In the genomic region with DNA sequence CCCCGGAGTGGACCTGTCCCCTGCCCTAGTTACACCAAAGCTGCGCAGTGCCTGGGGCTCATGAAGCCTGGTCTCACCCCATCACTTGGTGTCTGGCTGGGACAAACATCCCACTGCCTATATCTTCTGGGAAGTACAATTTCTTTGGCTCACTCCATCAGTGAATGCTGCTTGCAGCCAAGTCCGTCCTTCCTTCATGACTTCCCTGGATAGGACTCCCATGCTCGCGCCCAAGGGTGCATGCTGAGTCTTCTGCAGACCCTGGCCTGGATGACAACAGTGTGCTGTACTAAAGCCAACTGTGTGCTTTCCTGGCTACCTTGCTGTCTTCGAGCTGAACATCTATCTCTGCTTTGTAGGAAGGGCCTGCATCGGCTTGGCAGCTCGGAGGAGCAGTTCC, we compare ENCODE assay signal across 15 mouse cellular contexts. TPM values are rescaled to one million over a fixed set of nuclear protein-coding genes. Genes with fewer than 3 reads are reported as not detected.
"Had no signal": no experiment of that assay in that cellular context is flagged by ENCODE, and none has a peak within 500 bp of the region (broad histone marks: within the 10 kb centered on the region; RNA-seq: fewer than 3 reads in every experiment).

No protein-coding gene starts in this region.

- H3K27me3 ChIP-seq: liver, embryonic 13.5 days; midbrain, embryonic 12.5 days; midbrain, embryonic 15.5 days; neural tube, embryonic 12.5 days; neural tube, embryonic 15.5 days had no signal

- H3K36me3 ChIP-seq: midbrain, embryonic 12.5 days; midbrain, embryonic 15.5 days; neural tube, embryonic 12.5 days; neural tube, embryonic 15.5 days had no signal

- H3K4me2 ChIP-seq: liver, embryonic 13.5 days; lung, embryonic 14.5 days; midbrain, embryonic 12.5 days; midbrain, embryonic 15.5 days; neural tube, embryonic 12.5 days; neural tube, embryonic 15.5 days had no signal

- H3K9me3 ChIP-seq: liver, embryonic 13.5 days; midbrain, embryonic 12.5 days; midbrain, embryonic 15.5 days; neural tube, embryonic 12.5 days; neural tube, embryonic 15.5 days had no signal

- DNase-seq: kidney, adult 9 months; kidney, postnatal 14 days; kidney, postnatal 4 days; left cerebral cortex, postnatal 4 days; liver, embryonic 13.5 days; lung, embryonic 14.5 days; right cerebral cortex, adult 18-20 months; right cerebral cortex, postnatal 14 days; right cerebral cortex, postnatal 4 days had no signal

- H3K27ac ChIP-seq: liver, embryonic 13.5 days; macrophage; midbrain, embryonic 12.5 days; midbrain, embryonic 15.5 days; neural tube, embryonic 12.5 days; neural tube, embryonic 15.5 days; stomach, postnatal 0 days had no signal

- H3K4me3 ChIP-seq: liver, embryonic 13.5 days; midbrain, embryonic 12.5 days; midbrain, embryonic 15.5 days; neural tube, embryonic 12.5 days; neural tube, embryonic 15.5 days had no signal

- ATAC-seq: midbrain, embryonic 15.5 days had no signal

- H3K9ac ChIP-seq: liver, embryonic 13.5 days; lung, embryonic 14.5 days; midbrain, embryonic 12.5 days; midbrain, embryonic 15.5 days; neural tube, embryonic 12.5 days; neural tube, embryonic 15.5 days had no signal

- H3K4me1 ChIP-seq: midbrain, embryonic 15.5 days; neural tube, embryonic 12.5 days had no signal

RNA-seq across cellular contexts. Expression of a gene that starts 36.6 kb away (rescaled TPM):
- polyA plus RNA-seq: lung, embryonic 14.5 days had no signal
